Mouse (Mus musculus): ENCODE results near the gene Adarb1. TPM values are rescaled to one million over a fixed set of nuclear protein-coding genes. Genes with fewer than 3 reads are reported as not detected.

The Adarb1 gene
- polyA plus RNA-seq, 1 experiment: 4.5 TPM

DNA sequence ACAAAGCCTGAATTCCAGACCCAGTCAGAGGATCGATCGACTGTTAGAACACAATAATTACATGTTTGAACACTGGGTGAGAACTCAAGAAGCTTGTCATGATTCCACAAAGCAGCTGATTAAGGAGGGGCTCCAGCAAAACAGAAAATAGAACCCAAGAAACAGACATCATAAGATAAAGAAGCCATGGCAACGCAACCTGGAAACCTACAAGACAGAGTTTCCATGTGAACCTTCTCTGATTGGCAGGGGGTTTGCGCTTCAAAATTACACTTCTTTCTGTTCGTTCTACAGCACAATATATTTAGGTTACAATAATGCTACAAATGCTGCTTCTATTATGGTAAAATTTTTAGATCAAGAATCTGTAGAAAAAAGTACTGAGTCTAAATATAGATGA is 47.9 kb downstream of the Adarb1 start:
- H3K27me3 ChIP-seq (ENCODE audit: control insufficient read depth, insufficient read depth, insufficient read length): no peaks in the 10 kb centered on the region
- TF ChIP-seq REST (IDR thresholded peaks at IDR 0.05; ENCODE audit: insufficient read depth, insufficient read length) (no peak), TCF3 (IDR thresholded peaks at IDR 0.05; ENCODE audit: insufficient read length, low read depth) (no peak), MAX (IDR thresholded peaks at IDR 0.05; ENCODE audit: low read depth) (no peak), SRF (IDR thresholded peaks at IDR 0.05; ENCODE audit: control insufficient read depth, insufficient read length, low read depth) (no peak), MYOD1 (IDR thresholded peaks at IDR 0.05; ENCODE audit: control insufficient read depth in 1 of 3, insufficient read length in 2 of 3, low read depth in 2 of 3) (no peak), POLR2AphosphoS2 (IDR thresholded peaks at IDR 0.05; ENCODE audit: insufficient read length, low read depth) (no peak), E2F4 (IDR thresholded peaks at IDR 0.05; ENCODE audit: insufficient read depth) (no peak), TCF12 (IDR thresholded peaks at IDR 0.05; ENCODE audit: insufficient read depth, poor library complexity, severe bottlenecking) (no peak), CEBPB (IDR thresholded peaks at IDR 0.05; ENCODE audit: insufficient read depth, poor library complexity, severe bottlenecking) (no peak), USF1 (IDR thresholded peaks at IDR 0.05; ENCODE audit: low read depth) (no peak)
- no peaks in the 10 kb centered on the region for H3K79me2 ChIP-seq (ENCODE audit: control insufficient read depth, insufficient read depth)
- H3K36me3 ChIP-seq (ENCODE audit: control insufficient read depth, insufficient read depth): no peaks in the 10 kb centered on the region
- no peak overlapping the region for H3K4me3 ChIP-seq
- H3ac ChIP-seq (ENCODE audit: control insufficient read depth, insufficient read length): no peak overlapping the region
- no peak overlapping the region for H3K4me2 ChIP-seq (ENCODE audit: low read depth)

DNA sequence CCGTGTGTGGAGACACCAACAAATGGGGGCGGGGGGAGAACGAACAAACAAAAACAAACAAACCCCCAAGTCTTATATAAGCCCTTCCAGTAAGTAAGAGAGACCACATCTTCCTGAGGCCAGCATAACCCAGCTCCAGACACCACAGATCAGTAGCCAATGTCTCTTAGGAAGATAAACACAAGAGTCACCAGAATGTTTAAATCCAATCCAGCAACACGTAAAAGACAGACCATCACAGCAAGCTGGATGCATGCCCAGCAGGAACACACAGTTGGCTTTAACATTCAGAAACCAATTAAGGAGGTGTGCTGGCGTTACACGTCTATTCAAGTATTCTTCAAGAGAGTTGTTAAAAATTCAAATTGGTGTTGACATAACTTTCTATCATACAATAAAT is 50.1 kb downstream of the Adarb1 start:
- Histone ChIP-seq H3K36me3 (ENCODE audit: control insufficient read depth, insufficient read depth) (no peaks in the 10 kb centered on the region), H3K4me2 (ENCODE audit: low read depth) (no peak overlapping the region), H3K4me3 (no peak overlapping the region), H3K27me3 (ENCODE audit: control insufficient read depth, insufficient read depth, insufficient read length) (no peaks in the 10 kb centered on the region), H3K79me2 (ENCODE audit: control insufficient read depth, insufficient read depth) (no peaks in the 10 kb centered on the region), H3ac (ENCODE audit: control insufficient read depth, insufficient read length) (no peak overlapping the region)
- no peak for TF ChIP-seq CEBPB (IDR thresholded peaks at IDR 0.05; ENCODE audit: insufficient read depth, poor library complexity, severe bottlenecking)

DNA sequence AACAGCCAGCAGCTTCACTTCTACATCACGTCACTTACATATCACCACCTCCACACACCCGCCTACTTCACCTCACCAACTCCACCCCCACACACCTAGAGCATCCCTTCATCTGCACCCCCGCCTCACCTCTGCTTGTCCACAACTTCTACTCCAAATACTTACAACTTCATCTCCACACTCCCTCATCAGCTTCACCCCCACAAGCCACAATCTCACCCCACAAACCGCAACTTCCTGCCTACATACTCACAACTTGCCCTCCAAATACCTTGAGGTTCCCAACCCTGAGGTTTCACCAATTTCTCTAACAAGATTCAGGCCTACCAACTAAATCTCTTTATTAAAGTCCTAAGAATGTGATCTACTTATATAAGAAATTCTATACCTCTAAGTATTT is 51.1 kb downstream of the Adarb1 start:
- TF ChIP-seq MYOG (IDR thresholded peaks at IDR 0.05; ENCODE audit: control insufficient read depth in 1 of 3, insufficient read depth in 1 of 3, insufficient read length in 2 of 3, low read depth in 2 of 3) (no peak), E2F4 (IDR thresholded peaks at IDR 0.05; ENCODE audit: insufficient read depth) (no peak), MAX (IDR thresholded peaks at IDR 0.05; ENCODE audit: low read depth) (no peak), TCF12 (IDR thresholded peaks at IDR 0.05; ENCODE audit: insufficient read depth, poor library complexity, severe bottlenecking) (no peak), CEBPB (IDR thresholded peaks at IDR 0.05; ENCODE audit: insufficient read depth, poor library complexity, severe bottlenecking) (no peak), POLR2A (IDR thresholded peaks at IDR 0.05; ENCODE audit: insufficient read length, low read depth) (no peak), TCF3 (IDR thresholded peaks at IDR 0.05; ENCODE audit: insufficient read length, low read depth) (no peak), MYOD1 (IDR thresholded peaks at IDR 0.05; ENCODE audit: control insufficient read depth in 1 of 3, insufficient read length in 2 of 3, low read depth in 2 of 3) (no peak), USF1 (IDR thresholded peaks at IDR 0.05; ENCODE audit: low read depth) (no peak), REST (IDR thresholded peaks at IDR 0.05; ENCODE audit: insufficient read depth, insufficient read length) (no peak), SRF (IDR thresholded peaks at IDR 0.05; ENCODE audit: control insufficient read depth, insufficient read length, low read depth) (no peak), POLR2AphosphoS2 (IDR thresholded peaks at IDR 0.05; ENCODE audit: insufficient read length, low read depth) (no peak)
- Histone ChIP-seq H3K79me2 (ENCODE audit: control insufficient read depth, insufficient read depth) (no peaks in the 10 kb centered on the region), H3K36me3 (ENCODE audit: control insufficient read depth, insufficient read depth) (no peaks in the 10 kb centered on the region), H3K27me3 (ENCODE audit: control insufficient read depth, insufficient read depth, insufficient read length) (no peaks in the 10 kb centered on the region), H3ac (ENCODE audit: control insufficient read depth, insufficient read length) (no peak overlapping the region), H3K4me2 (ENCODE audit: low read depth) (peak overlapping the region; percentile 20), H3K4me3 (no peak overlapping the region)

DNA sequence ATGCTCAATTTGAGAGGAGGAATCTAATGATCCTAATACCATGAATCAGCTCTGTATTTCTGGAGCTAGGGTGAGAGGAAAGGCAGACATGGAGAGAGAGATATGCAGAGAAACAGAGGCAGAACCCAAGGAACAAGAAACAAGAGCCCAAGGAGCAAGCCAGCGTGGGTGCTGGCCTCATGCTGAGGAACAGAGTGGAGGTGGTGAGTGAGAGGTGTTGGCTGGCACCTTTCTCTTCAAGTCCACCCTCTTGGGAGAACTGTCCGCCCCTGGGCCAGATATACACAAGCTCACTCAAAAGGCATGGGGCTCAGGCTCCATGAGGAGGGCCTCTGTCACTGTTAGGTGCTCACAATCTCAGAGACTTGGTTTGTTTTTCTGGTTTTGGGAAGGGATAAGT is 52.9 kb downstream of the Adarb1 start:
- TF ChIP-seq MAX (IDR thresholded peaks at IDR 0.05; ENCODE audit: low read depth): no peak
- TF ChIP-seq TCF12 (IDR thresholded peaks at IDR 0.05; ENCODE audit: insufficient read depth, poor library complexity, severe bottlenecking): no peak
- no peak for TF ChIP-seq SRF (IDR thresholded peaks at IDR 0.05; ENCODE audit: control insufficient read depth, insufficient read length, low read depth)
- TF ChIP-seq TCF3 (IDR thresholded peaks at IDR 0.05; ENCODE audit: insufficient read length, low read depth): no peak
- TF ChIP-seq MYOG (IDR thresholded peaks at IDR 0.05; ENCODE audit: control insufficient read depth in 1 of 3, insufficient read depth in 1 of 3, insufficient read length in 2 of 3, low read depth in 2 of 3): no peak
- no peak for TF ChIP-seq POLR2AphosphoS2 (IDR thresholded peaks at IDR 0.05; ENCODE audit: insufficient read length, low read depth)
- TF ChIP-seq E2F4 (IDR thresholded peaks at IDR 0.05; ENCODE audit: insufficient read depth): no peak
- no peak for TF ChIP-seq USF1 (IDR thresholded peaks at IDR 0.05; ENCODE audit: low read depth)
- TF ChIP-seq MYOD1 (IDR thresholded peaks at IDR 0.05; ENCODE audit: control insufficient read depth in 1 of 3, insufficient read length in 2 of 3, low read depth in 2 of 3): no peak
- TF ChIP-seq CEBPB (IDR thresholded peaks at IDR 0.05; ENCODE audit: insufficient read depth, poor library complexity, severe bottlenecking): no peak
- no peak for TF ChIP-seq REST (IDR thresholded peaks at IDR 0.05; ENCODE audit: insufficient read depth, insufficient read length)
- TF ChIP-seq POLR2A (IDR thresholded peaks at IDR 0.05; ENCODE audit: insufficient read length, low read depth): no peak

DNA sequence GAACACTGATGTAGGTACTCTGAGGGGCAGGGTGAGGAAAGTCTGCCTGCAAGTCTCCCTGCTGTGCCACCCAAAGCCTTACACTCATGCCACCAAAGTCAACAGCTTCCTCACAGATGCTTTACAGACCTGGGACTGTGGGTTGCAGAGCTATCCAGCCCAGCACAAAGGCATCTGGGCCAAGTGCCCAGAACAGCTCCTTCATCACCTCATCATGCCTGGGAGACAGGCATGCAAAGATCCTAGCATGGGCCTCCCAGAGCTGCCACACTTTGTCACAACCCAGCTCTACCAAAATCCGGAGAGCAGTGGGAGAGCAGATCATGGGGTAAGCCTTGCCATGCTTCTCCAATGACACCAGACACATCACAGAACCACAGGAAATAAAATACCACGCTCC is 57.6 kb downstream of the Adarb1 start:
- H3K4me2 ChIP-seq (ENCODE audit: low read depth): no peak overlapping the region
- no peaks in the 10 kb centered on the region for H3K79me2 ChIP-seq (ENCODE audit: control insufficient read depth, insufficient read depth)
- no peak overlapping the region for H3K4me3 ChIP-seq
- no peak overlapping the region for H3ac ChIP-seq (ENCODE audit: control insufficient read depth, insufficient read length)
- TF ChIP-seq SRF (IDR thresholded peaks at IDR 0.05; ENCODE audit: control insufficient read depth, insufficient read length, low read depth): no peak
- TF ChIP-seq MAX (IDR thresholded peaks at IDR 0.05; ENCODE audit: low read depth): no peak
- no peak for TF ChIP-seq MYOG (IDR thresholded peaks at IDR 0.05; ENCODE audit: control insufficient read depth in 1 of 3, insufficient read depth in 1 of 3, insufficient read length in 2 of 3, low read depth in 2 of 3)
- TF ChIP-seq POLR2A (IDR thresholded peaks at IDR 0.05; ENCODE audit: insufficient read length, low read depth): no peak
- H3K36me3 ChIP-seq (ENCODE audit: control insufficient read depth, insufficient read depth): no peaks in the 10 kb centered on the region
- H3K27me3 ChIP-seq (ENCODE audit: control insufficient read depth, insufficient read depth, insufficient read length): no peaks in the 10 kb centered on the region

More for the DNA sequence above, 52.9 kb downstream of the Adarb1 start:
- Histone ChIP-seq H3K4me2 (ENCODE audit: low read depth) (no peak overlapping the region), H3ac (ENCODE audit: control insufficient read depth, insufficient read length) (no peak overlapping the region), H3K79me2 (ENCODE audit: control insufficient read depth, insufficient read depth) (no peaks in the 10 kb centered on the region), H3K36me3 (ENCODE audit: control insufficient read depth, insufficient read depth) (no peaks in the 10 kb centered on the region), H3K27me3 (ENCODE audit: control insufficient read depth, insufficient read depth, insufficient read length) (no peaks in the 10 kb centered on the region), H3K4me3 (no peak overlapping the region)

Measured in myocyte (in vitro differentiated cells).